Mouse (Mus musculus): ENCODE data around the gene Prss50.

GRCm38 (mm10) chr9:110893429-110893828 lies 35.7 kb downstream of the Prss50 start:
- TF ChIP-seq ZNF384 (IDR thresholded peaks at IDR 0.05; ENCODE audit: low read depth, low read length) (no peak), CTCF (IDR thresholded peaks at IDR 0.05 in 2 of 3, conservative IDR thresholded peaks at IDR 0.05 in 1 of 3; ENCODE audit: control insufficient read depth in 1 of 3, insufficient read depth in 1 of 3, low read depth in 2 of 3, low read length in 3 of 3, poor library complexity in 1 of 3, severe bottlenecking in 1 of 3) (no peak), POLR2A (IDR thresholded peaks at IDR 0.05; ENCODE audit: control insufficient read depth in 1 of 2, insufficient read depth in 1 of 2, low read depth in 1 of 2, low read length in 2 of 2, poor library complexity in 1 of 2) (no peak), CHD1 (IDR thresholded peaks at IDR 0.05; ENCODE audit: low read depth, low read length) (no peak)
